Mouse (Mus musculus): ENCODE data around the gene Pheta2.
"Not testable (repeated sequence)": the region's sequence is repeated elsewhere in the genome, so short reads cannot be mapped to it uniquely, and the experiment has no call there.

Gene Pheta2

GRCm38 (mm10) chr15:82343368-82344287 lies 4.9 kb downstream of the Pheta2 start:
- DNase-seq = no peak

- no peak for DNase-seq
Measured at GRCm38 (mm10) chr15:82344971-82345370, 6.2 kb downstream of the Pheta2 start.

GRCm38 (mm10) chr15:82345820-82346470 lies 7.2 kb downstream of the Pheta2 start:
- peak; percentile 97 to 98 for DNase-seq

GRCm38 (mm10) chr15:82346580-82347302 lies 8.0 kb downstream of the Pheta2 start:
- DNase-seq = no peak

- no peak for DNase-seq
Measured at GRCm38 (mm10) chr15:82347303-82347676, 8.5 kb downstream of the Pheta2 start.

- DNase-seq = no peak
Measured at GRCm38 (mm10) chr15:82347852-82348251, 9.1 kb downstream of the Pheta2 start.

- no peak for DNase-seq
Measured at GRCm38 (mm10) chr15:82348258-82348998, 9.7 kb downstream of the Pheta2 start.

- DNase-seq = no peak
Measured at GRCm38 (mm10) chr15:82348999-82349341, 10.2 kb downstream of the Pheta2 start.

GRCm38 (mm10) chr15:82350349-82350748 lies 11.6 kb downstream of the Pheta2 start:
- no peak for DNase-seq

- DNase-seq = no peak
Measured at GRCm38 (mm10) chr15:82351480-82351879, 12.7 kb downstream of the Pheta2 start.

- DNase-seq = no peak
Measured at GRCm38 (mm10) chr15:82353078-82353744, 14.5 kb downstream of the Pheta2 start.

GRCm38 (mm10) chr15:82353745-82354113 lies 15.0 kb downstream of the Pheta2 start:
- no peak for DNase-seq

GRCm38 (mm10) chr15:82354126-82354945 lies 15.6 kb downstream of the Pheta2 start, which contains the start of gene Ndufa6:
TSS of gene Ndufa6 (minus strand) at chr15:82354322.
- peak; percentile 98 for DNase-seq

GRCm38 (mm10) chr15:82358431-82359260 lies 19.9 kb downstream of the Pheta2 start:
- peak in 1 of 2 experiments; percentile 3 for DNase-seq

- peak in 1 of 2 experiments; percentile 3 for DNase-seq
Measured at GRCm38 (mm10) chr15:82361459-82362018, 22.8 kb downstream of the Pheta2 start.

GRCm38 (mm10) chr15:82362234-82362633 lies 23.5 kb downstream of the Pheta2 start:
- DNase-seq = no peak

- DNase-seq = not testable (repeated sequence)
Measured at GRCm38 (mm10) chr15:82363801-82364200, 25.1 kb downstream of the Pheta2 start.

GRCm38 (mm10) chr15:82364561-82364960 lies 25.8 kb downstream of the Pheta2 start:
- not testable (repeated sequence) for DNase-seq

GRCm38 (mm10) chr15:82368146-82368545 lies 29.4 kb downstream of the Pheta2 start:
- DNase-seq = no peak

GRCm38 (mm10) chr15:82368851-82369250 lies 30.1 kb downstream of the Pheta2 start:
- no peak for DNase-seq
